Mouse (Mus musculus) forebrain, embryonic 15.5 days (tissue): ENCODE measurements at regions not wholly inside any gene's neighbourhood (a gene's known extent, or its start where the extent isn't known, plus 50 kb on each side); places are given as distances from the start of the nearest gene placed in this dataset.
A peak's percentile ranks its signal among the peaks of the same experiment; 100 is the strongest.

Experiments used
- ATAC-seq: fragments of 200-750 bp; cut with Nextera tagmentation; replicated peaks from 2 replicates; pipeline ENCODE4 v1.8.0; 2017; ENCODE audit warnings: mild to moderate bottlenecking, moderate TSS enrichment, moderate library complexity
- H3K27ac ChIP-seq: fragments of 300-500 bp; sonication (generic); replicated peaks from 2 replicates; pipeline ENCODE4 v1.5.1; 2015; ENCODE audit warnings: mild to moderate bottlenecking, inconsistent platforms
- H3K27me3 ChIP-seq: fragments of 300-500 bp; sonication (generic); 2 replicates; pipeline ENCODE4 v1.6.1; 2015; ENCODE audit warnings: inconsistent platforms
- H3K36me3 ChIP-seq: fragments of 300-500 bp; sonication (generic); 2 replicates; pipeline ENCODE4 v1.6.1; 2015; ENCODE audit warnings: mild to moderate bottlenecking, inconsistent platforms
- H3K4me1 ChIP-seq: fragments of 300-500 bp; sonication (generic); 2 replicates; pipeline ENCODE4 v1.6.1; 2015; ENCODE audit warnings: inconsistent platforms
- H3K4me2 ChIP-seq: fragments of 300-500 bp; sonication (generic); replicated peaks from 2 replicates; pipeline ENCODE4 v1.6.1; 2015; ENCODE audit warnings: mild to moderate bottlenecking, inconsistent platforms
- H3K4me3 ChIP-seq: fragments of 300-500 bp; sonication (generic); 2 replicates; pipeline ENCODE4 v1.5.1; 2015; ENCODE audit warnings: mild to moderate bottlenecking, inconsistent platforms
- H3K9ac ChIP-seq: fragments of 300-500 bp; sonication (generic); replicated peaks from 2 replicates; pipeline ENCODE4 v1.6.1; 2015; ENCODE audit warnings: mild to moderate bottlenecking, inconsistent platforms
- H3K9me3 ChIP-seq: fragments of 300-500 bp; sonication (generic); 2 replicates; pipeline ENCODE4 v1.6.1; 2016; ENCODE audit warnings: inconsistent platforms
- WGBS: fragments of 180-500 bp; shearing (Covaris S2); methylation state at CpG from one replicate; pipeline ENCODE4 v1.1.7; 2015; ENCODE audit warnings: mixed read lengths; 5-methylcytosine and 5-hydroxymethylcytosine counted together

- no peak for ATAC-seq
- H3K4me2 ChIP-seq: no peak overlapping the region
- H3K27me3 ChIP-seq: no peaks in the 10 kb centered on the region
- no peak overlapping the region for H3K4me3 ChIP-seq
- H3K36me3 ChIP-seq: no peaks in the 10 kb centered on the region
- H3K9ac ChIP-seq: no peak overlapping the region
- no peak overlapping the region for H3K27ac ChIP-seq
- peaks cover 2% of the 10 kb centered on the region; the same call in 1 of the 2 replicates for H3K4me1 ChIP-seq
- no peaks in the 10 kb centered on the region for H3K9me3 ChIP-seq
Measured at GRCm38 (mm10) chr7:95784523-95784922, 386.5 kb upstream of the Tenm4 start.

DNA sequence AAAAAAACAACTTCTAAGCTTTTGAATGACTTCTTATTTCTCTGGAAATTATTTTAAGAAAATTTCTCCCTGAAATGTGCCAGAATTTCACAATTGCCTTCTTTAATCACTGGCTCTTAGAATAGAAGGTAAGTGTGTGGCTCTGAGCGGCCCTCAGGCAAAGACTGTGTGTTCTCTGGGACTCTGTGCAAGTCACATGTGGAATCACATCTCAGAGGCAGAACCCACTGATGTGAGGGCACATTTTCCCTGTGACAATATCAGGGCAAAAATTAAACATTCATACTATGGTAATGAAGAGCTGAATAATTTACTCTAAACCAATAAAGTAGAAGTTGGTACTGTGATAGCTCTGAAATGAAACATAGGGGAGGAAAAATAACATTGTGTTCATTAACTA is 383.5 kb upstream of the Tenm4 start:
- Histone ChIP-seq H3K27ac (no peak overlapping the region), H3K9ac (no peak overlapping the region), H3K36me3 (no peaks in the 10 kb centered on the region), H3K4me2 (no peak overlapping the region), H3K9me3 (no peaks in the 10 kb centered on the region), H3K4me3 (no peak overlapping the region), H3K4me1 (peaks cover 2% of the 10 kb centered on the region; the same call in 1 of the 2 replicates), H3K27me3 (no peaks in the 10 kb centered on the region)
- 63% methylated on average over 1 of the region's 1 CpGs for WGBS
- no peak for ATAC-seq

GRCm38 (mm10) chr7:95787951-95788350 is 383.1 kb upstream of the Tenm4 start:
- H3K4me2 ChIP-seq: no peak overlapping the region
- no peak overlapping the region for H3K27ac ChIP-seq
- H3K27me3 ChIP-seq: no peaks in the 10 kb centered on the region
- H3K4me3 ChIP-seq: no peak overlapping the region
- H3K36me3 ChIP-seq: no peaks in the 10 kb centered on the region
- peaks cover 2% of the 10 kb centered on the region; the same call in 1 of the 2 replicates for H3K4me1 ChIP-seq
- no peak overlapping the region for H3K9ac ChIP-seq
- WGBS: 37% methylated on average over 3 of the region's 3 CpGs
- no peaks in the 10 kb centered on the region for H3K9me3 ChIP-seq
- no peak for ATAC-seq

GRCm38 (mm10) chr7:95789424-95789823 is 381.6 kb upstream of the Tenm4 start:
- Histone ChIP-seq H3K27ac (no peak overlapping the region), H3K27me3 (no peaks in the 10 kb centered on the region), H3K36me3 (no peaks in the 10 kb centered on the region), H3K4me1 (peaks cover 2% of the 10 kb centered on the region; the same call in 1 of the 2 replicates), H3K4me3 (no peak overlapping the region), H3K9me3 (no peaks in the 10 kb centered on the region), H3K4me2 (no peak overlapping the region), H3K9ac (no peak overlapping the region)
- WGBS: 93% methylated on average over 5 of the region's 5 CpGs
- no peak for ATAC-seq

GRCm38 (mm10) chr7:95799022-95799421 is 372.0 kb upstream of the Tenm4 start:
- Histone ChIP-seq H3K4me1 (no peaks in the 10 kb centered on the region), H3K4me2 (no peak overlapping the region), H3K27me3 (no peaks in the 10 kb centered on the region), H3K36me3 (no peaks in the 10 kb centered on the region), H3K27ac (no peak overlapping the region), H3K9ac (no peak overlapping the region), H3K4me3 (no peak overlapping the region), H3K9me3 (no peaks in the 10 kb centered on the region)
- no peak for ATAC-seq
- WGBS: 40% methylated on average over 3 of the region's 3 CpGs

DNA sequence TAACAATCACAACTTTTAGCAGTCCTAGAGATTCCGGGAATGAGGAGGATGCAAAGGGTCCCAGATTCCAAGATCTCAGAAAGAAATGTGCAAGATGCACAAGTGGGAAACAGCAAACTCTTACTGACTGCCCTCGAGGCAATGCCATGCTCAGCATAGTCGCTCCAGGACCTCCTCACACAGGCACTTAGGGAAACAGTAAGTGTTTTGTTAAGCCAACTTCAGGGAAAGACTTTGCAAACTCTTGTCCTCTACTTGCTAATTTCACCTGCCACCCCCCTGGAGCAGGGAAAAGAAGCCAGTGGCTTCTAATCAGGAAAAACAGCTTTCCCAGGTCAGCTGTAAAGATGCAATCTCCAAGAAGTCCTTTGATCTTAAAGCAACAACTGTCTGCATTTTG is 361.4 kb upstream of the Tenm4 start:
- Histone ChIP-seq H3K27me3 (no peaks in the 10 kb centered on the region), H3K4me2 (no peak overlapping the region), H3K36me3 (no peaks in the 10 kb centered on the region), H3K9ac (no peak overlapping the region), H3K4me3 (no peak overlapping the region), H3K4me1 (no peaks in the 10 kb centered on the region), H3K9me3 (no peaks in the 10 kb centered on the region), H3K27ac (no peak overlapping the region)
- no peak for ATAC-seq
- WGBS: 27% methylated on average over 3 of the region's 3 CpGs

DNA sequence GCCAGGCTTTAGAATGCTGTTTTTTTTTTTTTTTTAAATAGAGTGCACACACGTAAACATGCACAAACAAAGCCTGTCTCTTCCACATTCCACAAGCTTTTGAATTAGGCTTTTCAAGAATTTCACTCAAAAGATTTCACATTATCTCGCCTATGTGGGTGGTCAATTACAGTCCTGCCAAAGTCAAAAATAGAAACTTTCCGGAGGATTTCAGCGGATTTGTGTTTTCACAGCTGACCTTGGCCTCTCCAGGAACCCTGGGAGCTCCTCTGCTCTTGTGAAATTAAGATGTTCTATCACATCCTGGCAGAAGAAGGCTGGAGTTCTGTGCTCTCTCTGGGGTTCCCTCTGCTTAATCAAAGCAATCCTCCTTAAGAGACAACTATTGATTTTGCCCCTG is 360.9 kb upstream of the Tenm4 start:
- Histone ChIP-seq H3K9me3 (no peaks in the 10 kb centered on the region), H3K4me1 (no peaks in the 10 kb centered on the region), H3K4me2 (no peak overlapping the region), H3K4me3 (no peak overlapping the region), H3K27me3 (no peaks in the 10 kb centered on the region), H3K9ac (no peak overlapping the region), H3K36me3 (no peaks in the 10 kb centered on the region), H3K27ac (no peak overlapping the region)
- no peak for ATAC-seq
- 13% methylated on average over 4 of the region's 4 CpGs for WGBS

DNA sequence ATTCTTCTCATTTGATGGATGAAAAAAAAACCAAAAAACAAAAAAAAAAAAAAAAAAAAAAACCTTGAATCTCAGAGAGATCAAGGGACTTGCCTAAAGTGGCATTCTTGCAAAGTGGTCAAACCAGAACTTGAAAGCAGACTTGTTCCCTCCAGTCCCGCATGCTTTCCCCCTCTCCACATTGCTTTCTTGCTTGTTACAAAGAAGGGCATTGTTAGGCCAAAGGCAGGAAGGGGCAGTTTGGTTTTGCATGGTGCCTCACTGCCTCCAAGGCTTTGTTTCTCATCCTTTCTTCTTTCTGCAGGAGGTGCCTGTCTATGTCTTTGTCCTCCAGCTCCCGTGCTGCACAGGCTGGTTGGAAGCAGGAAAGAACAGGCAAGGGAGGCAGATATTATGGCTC is 356.2 kb upstream of the Tenm4 start:
- Histone ChIP-seq H3K4me1 (no peaks in the 10 kb centered on the region), H3K9ac (no peak overlapping the region), H3K4me2 (no peak overlapping the region), H3K36me3 (no peaks in the 10 kb centered on the region), H3K27ac (no peak overlapping the region), H3K27me3 (no peaks in the 10 kb centered on the region), H3K4me3 (no peak overlapping the region), H3K9me3 (no peaks in the 10 kb centered on the region)
- no peak for ATAC-seq
- WGBS: 8% methylated on average over 2 of the region's 2 CpGs

- WGBS: 54% methylated on average over 4 of the region's 4 CpGs
- H3K27ac ChIP-seq: no peak overlapping the region
- no peaks in the 10 kb centered on the region for H3K9me3 ChIP-seq
- ATAC-seq: no peak
- no peak overlapping the region for H3K4me3 ChIP-seq
- H3K9ac ChIP-seq: no peak overlapping the region
- H3K4me1 ChIP-seq: no peaks in the 10 kb centered on the region
- no peaks in the 10 kb centered on the region for H3K36me3 ChIP-seq
- H3K27me3 ChIP-seq: no peaks in the 10 kb centered on the region
- no peak overlapping the region for H3K4me2 ChIP-seq
Measured at GRCm38 (mm10) chr7:95823539-95823938, 347.5 kb upstream of the Tenm4 start.

DNA sequence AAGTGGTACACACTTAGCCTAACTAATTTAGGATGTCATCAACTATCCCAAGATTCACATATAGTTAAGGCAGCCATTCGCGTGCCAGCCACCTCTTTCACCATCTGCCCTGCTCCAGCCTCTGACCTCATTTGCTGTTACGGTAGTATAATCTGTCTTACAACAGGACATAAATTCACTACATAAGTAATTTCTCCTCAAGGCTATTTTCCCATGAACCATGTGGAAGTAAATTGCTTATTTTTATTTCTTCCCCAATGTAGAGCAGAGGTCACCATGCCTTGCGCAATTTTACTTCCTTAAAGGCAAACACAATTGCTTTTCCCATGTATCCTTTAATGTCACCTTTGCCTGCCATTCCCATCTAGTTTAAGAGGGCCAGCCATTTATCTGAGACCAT is 341.2 kb upstream of the Tenm4 start:
- no peak for ATAC-seq
- 91% methylated on average over 4 of the region's 4 CpGs for WGBS
- H3K36me3 ChIP-seq: no peaks in the 10 kb centered on the region
- H3K4me3 ChIP-seq: no peak overlapping the region
- H3K4me1 ChIP-seq: peaks cover 8% of the 10 kb centered on the region
- no peak overlapping the region for H3K4me2 ChIP-seq
- H3K27me3 ChIP-seq: no peaks in the 10 kb centered on the region
- no peak overlapping the region for H3K9ac ChIP-seq
- no peak overlapping the region for H3K27ac ChIP-seq
- no peaks in the 10 kb centered on the region for H3K9me3 ChIP-seq

DNA sequence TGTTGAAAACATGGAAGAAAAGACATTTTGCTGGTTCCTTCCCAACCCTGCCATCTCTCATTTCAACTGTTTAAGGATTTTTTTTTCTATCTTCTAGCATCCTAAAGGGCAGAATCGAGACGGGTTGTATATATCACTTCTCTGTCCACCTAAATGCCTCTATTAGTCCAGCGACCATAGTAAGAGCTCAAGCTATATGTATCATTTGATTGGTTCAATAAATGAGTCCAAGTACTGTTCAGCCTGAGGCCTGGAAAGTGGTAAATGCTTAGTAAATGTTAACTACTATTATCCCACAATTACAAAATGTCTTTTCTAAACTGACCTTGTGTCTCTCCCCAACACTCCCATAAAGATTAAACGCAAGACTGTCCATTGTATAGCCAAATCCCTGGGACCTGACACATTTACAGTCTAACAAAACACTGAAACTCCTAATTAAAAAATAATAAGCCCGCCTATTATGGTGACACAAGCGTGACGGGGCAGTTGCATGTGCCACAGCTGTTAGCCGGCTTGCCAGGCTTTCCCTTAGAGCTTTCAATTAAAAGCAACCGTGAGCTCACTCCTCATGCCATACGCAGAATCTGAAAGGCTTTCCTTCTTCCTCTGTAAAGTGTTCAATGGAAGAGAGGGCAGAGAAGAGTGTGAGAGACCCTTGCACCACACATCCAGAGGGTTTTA is 336.7 kb upstream of the Tenm4 start:
- Histone ChIP-seq H3K27ac (0 out of 2 replicates have a peak overlapping the region, but pooled peaks have one; percentile 46), H3K36me3 (no peaks in the 10 kb centered on the region), H3K4me3 (no peak overlapping the region), H3K27me3 (no peaks in the 10 kb centered on the region), H3K9ac (no peak overlapping the region), H3K9me3 (no peaks in the 10 kb centered on the region), H3K4me1 (peaks cover 9% of the 10 kb centered on the region), H3K4me2 (no peak overlapping the region)
- peak; percentile 83 for ATAC-seq
- WGBS: 22% methylated on average over 10 of the region's 10 CpGs

- H3K9me3 ChIP-seq: no peaks in the 10 kb centered on the region
- H3K27ac ChIP-seq: no peak overlapping the region
- no peak overlapping the region for H3K4me2 ChIP-seq
- no peak for ATAC-seq
- 42% methylated on average over 2 of the region's 2 CpGs for WGBS
- H3K9ac ChIP-seq: no peak overlapping the region
- no peaks in the 10 kb centered on the region for H3K27me3 ChIP-seq
- H3K4me3 ChIP-seq: no peak overlapping the region
- no peaks in the 10 kb centered on the region for H3K36me3 ChIP-seq
- H3K4me1 ChIP-seq: no peaks in the 10 kb centered on the region
Measured at GRCm38 (mm10) chr7:95840476-95840875, 330.6 kb upstream of the Tenm4 start.

DNA sequence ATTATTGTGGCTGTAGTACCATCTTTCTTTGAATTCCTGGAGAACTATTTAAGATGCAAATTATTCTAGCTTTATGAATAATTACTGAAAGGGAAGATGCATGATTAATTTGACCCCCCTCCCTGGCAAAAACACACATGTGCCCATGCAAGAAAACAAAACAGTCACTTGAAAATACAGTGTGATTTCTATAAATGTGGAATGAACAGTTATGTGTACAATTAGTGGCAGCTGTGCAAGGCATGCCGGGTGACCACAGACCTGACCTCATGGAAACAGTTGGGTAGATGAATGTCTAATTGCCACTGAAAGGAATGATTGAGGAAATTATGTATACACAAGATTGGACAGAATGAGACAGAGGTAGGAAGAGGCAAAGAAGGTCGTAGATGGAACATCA is 321.2 kb upstream of the Tenm4 start:
- H3K36me3 ChIP-seq: no peaks in the 10 kb centered on the region

More for the DNA sequence above, 321.2 kb upstream of the Tenm4 start:
- Histone ChIP-seq H3K9me3 (no peaks in the 10 kb centered on the region), H3K4me1 (no peaks in the 10 kb centered on the region), H3K27ac (no peak overlapping the region), H3K4me2 (no peak overlapping the region), H3K4me3 (no peak overlapping the region), H3K27me3 (no peaks in the 10 kb centered on the region), H3K9ac (no peak overlapping the region)
- ATAC-seq: peak; percentile 55; the same call in 1 of the 2 replicates
- WGBS: 59% methylated on average over 2 of the region's 2 CpGs
